Mouse (Mus musculus): Measurements from ENCODE around the gene Ptprt. TPM values are rescaled to one million over a fixed set of nuclear protein-coding genes. Genes with fewer than 3 reads are reported as not detected.

The Ptprt gene
- total and polyA plus RNA-seq, 3 experiments = 0.76 TPM; not detected in 2

DNA sequence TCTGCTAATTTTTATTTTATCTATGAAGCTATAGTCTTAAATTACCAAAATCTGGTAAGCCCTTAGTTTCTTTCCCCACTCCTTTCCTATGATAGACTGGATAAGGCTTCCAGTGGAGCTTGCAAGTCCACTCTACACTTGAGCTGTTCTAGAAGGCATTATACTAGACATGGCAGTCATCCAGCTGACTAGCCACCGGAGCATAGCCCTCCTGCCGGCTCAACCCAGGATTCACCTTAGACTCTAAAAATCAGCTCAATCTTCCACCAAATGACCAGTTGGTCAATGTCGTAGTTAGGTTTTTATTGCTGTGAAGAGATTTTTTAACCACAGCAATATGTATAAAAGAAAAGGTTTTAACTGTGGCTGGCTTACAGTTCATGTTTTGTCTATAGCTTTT lies 608.1 kb downstream of the Ptprt start:
- H3K4me2 ChIP-seq (ENCODE audit: insufficient read depth, low read depth, poor library complexity, severe bottlenecking) = no peak overlapping the region
- H3K9me3 ChIP-seq (replicated peaks; ENCODE audit: low read length) = peaks cover 66% of the 10 kb centered on the region
- no peaks in the 10 kb centered on the region for H3K4me1 ChIP-seq (ENCODE audit: control insufficient read depth in 1 of 2, insufficient read depth in 2 of 2)
- no peaks in the 10 kb centered on the region for H3K79me2 ChIP-seq (replicated peaks; ENCODE audit: control insufficient read depth, extremely low read depth, insufficient read depth, poor library complexity, severe bottlenecking)
- no peak for DNase-seq (ENCODE audit: extremely low read depth)
- dilution Hi-C loops (cut with MboI; ENCODE audit: extremely low pct_ligation_motif_present, extremely low pct_unique_long_range_greater_than_20kb, low sequenced_read_pairs) = no loop called here
- no peak overlapping the region for H3K9ac ChIP-seq (ENCODE audit: insufficient read depth, low read depth)
- in situ Hi-C loops (cut with MboI; ENCODE audit: low pct_ligation_motif_present, low pct_unique_long_range_greater_than_20kb, low sequenced_read_pairs) = no loop called here
- H3K36me3 ChIP-seq (replicated peaks in 1 of 2; ENCODE audit: control insufficient read depth in 1 of 2, insufficient read depth in 1 of 2, low read length in 1 of 2) = no peaks in the 10 kb centered on the region
- TF ChIP-seq POLR2AphosphoS2 (IDR thresholded peaks at IDR 0.05; ENCODE audit: low read depth, low read length) = no peak
- TF ChIP-seq USF1 (IDR thresholded peaks at IDR 0.05; ENCODE audit: low read depth, low read length) = no peak
- no peak for TF ChIP-seq JUND (conservative IDR thresholded peaks at IDR 0.05; ENCODE audit: low read depth, low read length)
- no peak for TF ChIP-seq ELF1 (IDR thresholded peaks at IDR 0.05; ENCODE audit: low read depth, low read length)
- TF ChIP-seq MAFK (IDR thresholded peaks at IDR 0.05; ENCODE audit: insufficient replicate concordance, low read length) = no peak
- no peak for TF ChIP-seq NRF1 (IDR thresholded peaks at IDR 0.05; ENCODE audit: low read depth, low read length)
- TF ChIP-seq POLR2A (IDR thresholded peaks at IDR 0.05; ENCODE audit: low read depth, low read length) = no peak
- TF ChIP-seq USF2 (conservative IDR thresholded peaks at IDR 0.05; ENCODE audit: low read depth, low read length) = no peak
- no peak for TF ChIP-seq ZKSCAN1 (IDR thresholded peaks at IDR 0.05; ENCODE audit: borderline replicate concordance, low read depth, low read length)
- no peak for TF ChIP-seq ETS1 (conservative IDR thresholded peaks at IDR 0.05; ENCODE audit: low read depth, low read length)
- no peak for TF ChIP-seq ZC3H11A (IDR thresholded peaks at IDR 0.05; ENCODE audit: low read depth, low read length)
- TF ChIP-seq NELFE (IDR thresholded peaks at IDR 0.05; ENCODE audit: low read depth, low read length) = no peak
- TF ChIP-seq PAX5 (IDR thresholded peaks at IDR 0.05; ENCODE audit: low read length) = no peak
- no peak for TF ChIP-seq MEF2A (IDR thresholded peaks at IDR 0.05; ENCODE audit: borderline replicate concordance, low read depth, low read length)
- no peak for TF ChIP-seq RAD21 (IDR thresholded peaks at IDR 0.05; ENCODE audit: low read depth, low read length)
- TF ChIP-seq ZNF384 (IDR thresholded peaks at IDR 0.05; ENCODE audit: low read depth, low read length) = no peak
- H3K27ac ChIP-seq (ENCODE audit: insufficient read depth, low read depth) = no peak overlapping the region
- H3K4me3 ChIP-seq (replicated peaks in 1 of 3; ENCODE audit: low read depth in 2 of 3, low read length in 2 of 3, poor library complexity in 1 of 3) = no peak overlapping the region
- no peaks in the 10 kb centered on the region for H3K27me3 ChIP-seq (replicated peaks)

DNA sequence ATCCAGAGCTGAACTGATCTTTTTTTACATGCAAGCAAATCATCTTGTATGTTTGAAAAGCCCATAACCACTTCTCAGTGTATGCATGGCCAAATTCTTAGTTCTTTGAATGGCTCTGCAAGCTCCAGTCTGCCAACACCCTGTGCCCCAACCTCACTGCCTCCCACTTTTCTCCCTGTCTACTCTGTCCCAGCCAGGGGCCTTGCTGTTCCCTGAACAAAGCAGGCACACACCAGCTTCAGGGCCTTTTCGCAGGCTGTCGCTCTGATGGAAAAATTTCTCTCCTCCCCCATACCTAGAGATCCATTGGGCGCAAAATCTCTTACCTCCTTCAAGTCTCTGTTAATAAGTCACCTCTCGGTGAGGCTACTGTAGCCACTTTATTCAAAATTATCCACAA lies 610.7 kb downstream of the Ptprt start:
- no peak overlapping the region for H3K4me2 ChIP-seq (ENCODE audit: insufficient read depth, low read depth, poor library complexity, severe bottlenecking)
- H3K79me2 ChIP-seq (replicated peaks; ENCODE audit: control insufficient read depth, extremely low read depth, insufficient read depth, poor library complexity, severe bottlenecking) = no peaks in the 10 kb centered on the region
- no peaks in the 10 kb centered on the region for H3K4me1 ChIP-seq (ENCODE audit: control insufficient read depth in 1 of 2, insufficient read depth in 2 of 2)
- H3K4me3 ChIP-seq (replicated peaks in 1 of 3; ENCODE audit: low read depth in 2 of 3, low read length in 2 of 3, poor library complexity in 1 of 3) = no peak overlapping the region
- no peaks in the 10 kb centered on the region for H3K27me3 ChIP-seq (replicated peaks)
- H3K36me3 ChIP-seq (replicated peaks in 1 of 2; ENCODE audit: control insufficient read depth in 1 of 2, insufficient read depth in 1 of 2, low read length in 1 of 2) = no peaks in the 10 kb centered on the region
- H3K27ac ChIP-seq (ENCODE audit: insufficient read depth, low read depth) = no peak overlapping the region
- peaks cover 72% of the 10 kb centered on the region for H3K9me3 ChIP-seq (replicated peaks; ENCODE audit: low read length)
- dilution Hi-C loops (cut with MboI; ENCODE audit: extremely low pct_ligation_motif_present, extremely low pct_unique_long_range_greater_than_20kb, low sequenced_read_pairs) = no loop called here
- TF ChIP-seq MXI1 (IDR thresholded peaks at IDR 0.05; ENCODE audit: low read depth, low read length) = no peak
- no peak for TF ChIP-seq HCFC1 (IDR thresholded peaks at IDR 0.05; ENCODE audit: low read depth, low read length)
- TF ChIP-seq CTCF (conservative IDR thresholded peaks at IDR 0.05 in 1 of 2, IDR thresholded peaks at IDR 0.05 in 1 of 2; ENCODE audit: low read depth in 2 of 2, low read length in 2 of 2) = no peak
- TF ChIP-seq POLR2A (IDR thresholded peaks at IDR 0.05; ENCODE audit: low read depth, low read length) = no peak
- no peak for TF ChIP-seq CHD2 (IDR thresholded peaks at IDR 0.05; ENCODE audit: low read length)
- no peak for TF ChIP-seq KAT2A (IDR thresholded peaks at IDR 0.05; ENCODE audit: insufficient replicate concordance, low read length)
- TF ChIP-seq BHLHE40 (IDR thresholded peaks at IDR 0.05; ENCODE audit: low read depth, low read length) = no peak
- no peak for TF ChIP-seq MAX (IDR thresholded peaks at IDR 0.05; ENCODE audit: low read length)
- TF ChIP-seq IRF4 (IDR thresholded peaks at IDR 0.05; ENCODE audit: low read depth, low read length) = no peak
- no peak for TF ChIP-seq ZMIZ1 (IDR thresholded peaks at IDR 0.05; ENCODE audit: low read depth, low read length)
- no peak for TF ChIP-seq E2F4 (IDR thresholded peaks at IDR 0.05; ENCODE audit: insufficient replicate concordance, low read depth, low read length)
- no peak for TF ChIP-seq TBP (conservative IDR thresholded peaks at IDR 0.05; ENCODE audit: low read depth, low read length)
- no peak for TF ChIP-seq USF2 (conservative IDR thresholded peaks at IDR 0.05; ENCODE audit: low read depth, low read length)
- TF ChIP-seq USF1 (IDR thresholded peaks at IDR 0.05; ENCODE audit: low read depth, low read length) = no peak
- no peak for TF ChIP-seq TCF12 (IDR thresholded peaks at IDR 0.05; ENCODE audit: low read depth, low read length)
- TF ChIP-seq ZC3H11A (IDR thresholded peaks at IDR 0.05; ENCODE audit: low read depth, low read length) = no peak
- H3K9ac ChIP-seq (ENCODE audit: insufficient read depth, low read depth) = no peak overlapping the region
- in situ Hi-C loops (cut with MboI; ENCODE audit: low pct_ligation_motif_present, low pct_unique_long_range_greater_than_20kb, low sequenced_read_pairs) = no loop called here
- DNase-seq (ENCODE audit: extremely low read depth) = no peak

Measured in CH12.LX (cell line).